Mouse (Mus musculus): Measurements from ENCODE around the gene Usp7. TPM values are rescaled to one million over a fixed set of nuclear protein-coding genes. Genes with fewer than 3 reads are reported as not detected.

Usp7 gene
- total and polyA plus RNA-seq, 3 experiments = 94.2 to 425 (median 101) TPM

DNA sequence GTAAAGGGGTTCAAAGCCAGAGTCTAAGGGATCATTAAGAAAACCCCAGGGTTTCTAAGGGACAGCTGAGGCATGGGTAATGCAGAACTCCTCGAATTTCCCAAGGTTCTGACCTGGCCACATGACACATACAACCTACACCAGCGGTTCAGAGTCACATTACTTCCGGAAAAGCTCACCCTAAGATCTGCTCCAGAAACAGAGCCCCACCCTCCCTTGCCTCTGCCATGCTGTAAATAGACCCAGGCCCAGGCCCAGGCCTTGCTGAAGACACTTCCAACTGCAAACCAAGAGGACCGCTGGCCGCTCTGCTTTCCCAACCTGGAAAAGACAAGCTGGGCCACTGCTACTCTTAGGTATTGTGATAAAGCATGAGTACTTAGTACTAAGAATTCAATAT is 77.3 kb downstream of the Usp7 start:
- Histone ChIP-seq H3K4me3 (ENCODE audit: control insufficient read depth in 1 of 2, insufficient read depth in 1 of 2, low read depth in 2 of 2, low read length in 2 of 2) (no peak overlapping the region), H3K36me3 (ENCODE audit: control insufficient read depth in 1 of 2, insufficient read depth in 2 of 2, low read length in 2 of 2) (peaks cover 0 to 47% of the 10 kb centered on the region in 2 experiments; a peak in 2 of 4 replicates), H3K9me3 (replicated peaks; ENCODE audit: insufficient read depth, low read length) (no peaks in the 10 kb centered on the region), H3K27me3 (ENCODE audit: control insufficient read depth in 1 of 2, insufficient read depth in 2 of 2, low read length in 2 of 2) (no peaks in the 10 kb centered on the region), H3K27ac (ENCODE audit: control insufficient read depth, low read depth, low read length) (no peak overlapping the region), H3K9ac (ENCODE audit: control insufficient read depth, low read depth, low read length, poor library complexity, severe bottlenecking) (no peak overlapping the region), H3K4me1 (ENCODE audit: control insufficient read depth in 1 of 2, insufficient read depth in 2 of 2, low read length in 2 of 2) (no peaks in the 10 kb centered on the region), H3K79me2 (ENCODE audit: control insufficient read depth, insufficient read depth, low read length, poor library complexity) (peaks cover 36% of the 10 kb centered on the region)
- TF ChIP-seq JUND (IDR thresholded peaks at IDR 0.05; ENCODE audit: low read depth, low read length) = no peak
- TF ChIP-seq TBP (IDR thresholded peaks at IDR 0.05; ENCODE audit: low read depth, low read length) = no peak
- TF ChIP-seq GABPA (IDR thresholded peaks at IDR 0.05; ENCODE audit: low read depth, low read length) = no peak
- no peak for TF ChIP-seq POLR2AphosphoS2 (IDR thresholded peaks at IDR 0.05; ENCODE audit: low read length)
- no peak for TF ChIP-seq CHD1 (IDR thresholded peaks at IDR 0.05; ENCODE audit: low read depth, low read length)
- TF ChIP-seq TCF12 (IDR thresholded peaks at IDR 0.05; ENCODE audit: low read depth, low read length) = no peak
- no peak for TF ChIP-seq E2F4 (IDR thresholded peaks at IDR 0.05; ENCODE audit: borderline replicate concordance, low read depth, low read length)
- TF ChIP-seq ZC3H11A (IDR thresholded peaks at IDR 0.05; ENCODE audit: low read depth, low read length) = no peak
- TF ChIP-seq MEF2A (IDR thresholded peaks at IDR 0.05; ENCODE audit: extremely low read depth, insufficient replicate concordance, low read depth, low read length, poor library complexity, severe bottlenecking) = no peak
- TF ChIP-seq MYB (IDR thresholded peaks at IDR 0.05; ENCODE audit: low read depth, low read length) = no peak
- no peak for TF ChIP-seq POLR2AphosphoS5 (IDR thresholded peaks at IDR 0.05; ENCODE audit: borderline replicate concordance, low read depth, low read length)
- TF ChIP-seq CTCF (IDR thresholded peaks at IDR 0.05 in 2 of 3, conservative IDR thresholded peaks at IDR 0.05 in 1 of 3; ENCODE audit: control insufficient read depth in 1 of 3, insufficient read depth in 1 of 3, low read depth in 2 of 3, low read length in 3 of 3, poor library complexity in 1 of 3, severe bottlenecking in 1 of 3) = no peak
- no peak for TF ChIP-seq NRF1 (IDR thresholded peaks at IDR 0.05; ENCODE audit: insufficient read depth, low read depth, low read length, poor library complexity, severe bottlenecking)
- DNase-seq (ENCODE audit: low read depth, low spot score) = no peak

DNA sequence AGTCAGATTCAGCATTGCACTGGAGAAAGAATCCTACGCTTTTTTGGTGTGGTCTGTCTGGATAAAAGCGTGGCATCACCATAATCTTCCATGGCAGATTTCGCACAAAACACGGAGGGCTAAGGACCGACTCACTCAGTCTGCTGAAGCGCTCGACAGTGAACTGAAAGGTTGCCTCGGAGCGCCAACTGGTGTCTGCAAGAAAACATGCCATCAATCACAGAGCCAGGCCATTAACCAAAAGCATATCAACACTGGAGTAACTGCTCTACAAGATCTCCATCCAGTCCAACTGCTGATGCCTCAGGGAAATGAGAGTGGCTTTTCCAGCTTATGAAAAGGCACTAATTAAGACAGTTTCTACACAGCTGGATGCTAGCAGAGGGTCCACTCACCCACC is 80.1 kb downstream of the Usp7 start:
- H3K4me3 ChIP-seq (ENCODE audit: control insufficient read depth in 1 of 2, insufficient read depth in 1 of 2, low read depth in 2 of 2, low read length in 2 of 2) = no peak overlapping the region
- no peak overlapping the region for H3K9ac ChIP-seq (ENCODE audit: control insufficient read depth, low read depth, low read length, poor library complexity, severe bottlenecking)
- H3K27ac ChIP-seq (ENCODE audit: control insufficient read depth, low read depth, low read length) = no peak overlapping the region
- no peaks in the 10 kb centered on the region for H3K4me1 ChIP-seq (ENCODE audit: control insufficient read depth in 1 of 2, insufficient read depth in 2 of 2, low read length in 2 of 2)
- no peaks in the 10 kb centered on the region for H3K27me3 ChIP-seq (ENCODE audit: control insufficient read depth in 1 of 2, insufficient read depth in 2 of 2, low read length in 2 of 2)
- no peaks in the 10 kb centered on the region for H3K9me3 ChIP-seq (replicated peaks; ENCODE audit: insufficient read depth, low read length)
- peaks cover 10% of the 10 kb centered on the region for H3K79me2 ChIP-seq (ENCODE audit: control insufficient read depth, insufficient read depth, low read length, poor library complexity)
- peaks cover 0 to 55% of the 10 kb centered on the region in 2 experiments; a peak in 2 of 4 replicates for H3K36me3 ChIP-seq (ENCODE audit: control insufficient read depth in 1 of 2, insufficient read depth in 2 of 2, low read length in 2 of 2)
- TF ChIP-seq NRF1 (IDR thresholded peaks at IDR 0.05; ENCODE audit: insufficient read depth, low read depth, low read length, poor library complexity, severe bottlenecking) (no peak), BHLHE40 (IDR thresholded peaks at IDR 0.05; ENCODE audit: borderline replicate concordance, low read depth, low read length) (no peak), UBTF (IDR thresholded peaks at IDR 0.05; ENCODE audit: borderline replicate concordance, insufficient read depth, low read depth, low read length) (no peak), POLR2AphosphoS2 (IDR thresholded peaks at IDR 0.05; ENCODE audit: low read length) (no peak), MAZ (IDR thresholded peaks at IDR 0.05; ENCODE audit: low read depth, low read length) (no peak), TBP (IDR thresholded peaks at IDR 0.05; ENCODE audit: low read depth, low read length) (no peak), GABPA (IDR thresholded peaks at IDR 0.05; ENCODE audit: low read depth, low read length) (no peak), USF1 (IDR thresholded peaks at IDR 0.05; ENCODE audit: low read depth, low read length) (no peak), MXI1 (IDR thresholded peaks at IDR 0.05; ENCODE audit: low read depth, low read length) (no peak), TCF12 (IDR thresholded peaks at IDR 0.05; ENCODE audit: low read depth, low read length) (no peak), CHD2 (IDR thresholded peaks at IDR 0.05; ENCODE audit: low read length) (no peak), ETS1 (IDR thresholded peaks at IDR 0.05; ENCODE audit: low read depth, low read length) (no peak), RAD21 (IDR thresholded peaks at IDR 0.05; ENCODE audit: low read depth, low read length) (no peak), CHD1 (IDR thresholded peaks at IDR 0.05; ENCODE audit: low read depth, low read length) (no peak), KAT2A (conservative IDR thresholded peaks at IDR 0.05; ENCODE audit: low read depth, low read length) (no peak), MAX (IDR thresholded peaks at IDR 0.05; ENCODE audit: low read length) (no peak)
- DNase-seq (ENCODE audit: low read depth, low spot score) = no peak

All from MEL (cell line).